Mouse (Mus musculus) heart, adult 18-20 months (tissue): ENCODE measurements around the gene Coro2b. TPM values are rescaled to one million over a fixed set of nuclear protein-coding genes. Genes with fewer than 3 reads are reported as not detected.

Source experiments
- DNase-seq, 2 experiments: peaks; one replicate each; pipeline ENCODE4 v3.0.0; 2021 to 2022; ENCODE audit warnings: mixed read lengths in 1 of 2
- long read RNA-seq, 2 experiments: library from polyadenylated mRNA; stranded (forward); transcript quantifications; one replicate each; pipeline ENCODE4 v2.0.0; 2021
- total RNA-seq, 2 experiments: library from RNA; stranded (reverse); gene quantifications; 2 replicates each; pipeline ENCODE4 v1.2.3; 2021

Gene Coro2b
- total RNA-seq = 10 to 100 TPM; 13.3 to 13.8 TPM
- long read RNA-seq, experiment 1, partial matches to known transcripts = 0 of 1 reads
- long read RNA-seq, experiment 1, other reads (novel, unspliced or antisense) = 1 of 1 reads
- long read RNA-seq, experiment 2, partial matches to known transcripts = 0 of 2 reads
- long read RNA-seq, experiment 2, other reads (novel, unspliced or antisense) = 2 of 2 reads

DNA sequence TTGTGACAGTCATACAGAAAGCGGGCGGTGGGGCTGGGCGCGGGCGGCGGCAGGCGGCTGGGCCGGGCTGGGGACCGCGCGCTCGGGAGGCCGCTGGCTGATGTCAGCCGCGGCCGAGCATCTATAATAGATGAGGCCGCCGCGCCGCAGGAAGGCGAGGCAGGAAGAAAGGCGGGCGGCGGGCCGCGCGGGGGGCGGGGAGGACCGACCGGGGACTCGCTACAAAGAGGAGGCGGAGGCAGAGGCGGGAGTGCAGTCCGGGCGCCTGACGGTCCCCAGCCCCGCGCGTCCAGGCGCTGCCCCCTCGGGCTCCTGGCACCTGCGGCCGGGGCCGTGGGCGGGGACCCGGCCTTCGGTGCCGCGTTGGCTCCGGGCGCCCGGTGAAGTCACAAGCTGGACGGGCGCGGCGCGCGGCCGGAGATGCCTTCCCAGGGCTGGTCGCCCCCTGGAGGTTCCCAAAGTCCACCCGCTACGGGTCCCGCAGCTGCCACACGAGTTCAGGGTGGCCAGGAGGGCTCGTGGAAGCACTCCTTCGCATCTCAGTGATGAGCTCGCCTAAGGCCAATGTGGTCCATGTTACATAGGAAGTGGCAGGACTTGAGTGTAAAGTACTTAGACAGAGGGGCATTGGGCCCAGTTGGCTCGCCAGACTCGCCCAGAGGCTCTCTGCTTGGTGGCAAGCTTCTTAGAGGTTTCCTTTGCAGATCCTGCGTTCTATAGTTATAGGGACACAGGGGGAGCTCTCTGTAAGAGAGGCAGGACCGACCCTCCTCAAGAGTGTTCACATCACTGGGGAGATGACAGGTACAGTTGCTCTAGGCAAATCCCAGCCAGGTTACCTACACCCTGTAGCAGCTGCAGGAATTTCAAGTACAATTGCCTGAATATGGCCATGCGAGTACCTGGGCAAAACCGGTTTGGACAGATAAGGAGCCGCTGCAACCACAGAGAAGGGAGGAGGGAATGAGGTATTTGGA lies at the start of gene Coro2b:
Gene Coro2b (minus strand): TSS at position 390 of the 977 bp plus-strand sequence.
- peak; percentile 81 to 89 for DNase-seq

- DNase-seq = no peak
Observed at GRCm38 (mm10) chr9:62577558-62577957, 40.7 kb upstream of the Coro2b start.

GRCm38 (mm10) chr9:62569121-62569520 lies 32.3 kb upstream of the Coro2b start:
- DNase-seq = peak; percentile 77 to 86

- no peak for DNase-seq
Observed at GRCm38 (mm10) chr9:62567818-62568217, 31.0 kb upstream of the Coro2b start.

GRCm38 (mm10) chr9:62562236-62562635 lies 25.4 kb upstream of the Coro2b start:
- no peak for DNase-seq

DNA sequence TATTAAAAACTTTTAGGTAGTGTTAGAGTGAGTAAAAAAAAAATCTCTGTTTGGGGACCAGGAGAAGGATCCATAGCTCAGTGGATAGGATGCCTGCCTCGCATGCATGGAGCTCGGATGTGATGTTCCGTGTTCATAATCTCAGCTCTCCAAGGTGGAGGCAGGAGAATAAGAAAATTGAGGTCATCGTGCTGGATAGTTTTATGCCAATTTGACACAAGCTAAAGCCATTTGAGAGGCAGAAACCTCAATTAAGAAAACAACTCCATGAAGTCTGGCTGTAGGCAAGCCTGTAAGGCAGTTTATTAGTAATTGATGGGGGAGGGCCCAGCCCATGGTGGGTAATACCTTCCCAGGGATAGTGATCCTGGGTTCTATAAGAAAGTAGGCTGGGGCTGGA lies 23.6 kb upstream of the Coro2b start:
- no peak for DNase-seq

- DNase-seq = peak; percentile 88 to 92
Observed at GRCm38 (mm10) chr9:62560006-62560405, 23.2 kb upstream of the Coro2b start.

DNA sequence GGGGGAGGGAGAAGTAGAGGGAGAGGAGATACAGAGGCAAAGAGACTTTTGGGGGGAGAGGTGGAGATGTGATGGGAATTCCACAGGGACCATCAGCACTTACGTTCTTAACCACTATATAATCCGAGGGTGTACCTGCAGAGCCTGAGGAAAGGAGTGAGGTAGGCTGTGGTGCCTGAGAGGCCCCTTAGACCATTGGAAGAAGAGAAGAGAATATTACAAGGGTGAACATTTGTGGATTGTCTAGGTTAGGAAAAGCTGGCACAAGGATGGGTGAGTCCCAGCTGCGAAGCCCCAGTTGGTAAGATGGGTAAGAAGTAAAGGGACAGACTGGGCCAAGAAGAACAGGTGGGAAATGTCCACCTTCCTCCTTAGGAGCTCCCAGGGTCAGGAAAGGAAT lies 22.6 kb upstream of the Coro2b start:
- no peak for DNase-seq

GRCm38 (mm10) chr9:62558058-62558457 lies 21.2 kb upstream of the Coro2b start:
- no peak for DNase-seq

GRCm38 (mm10) chr9:62556748-62557147 lies 19.9 kb upstream of the Coro2b start:
- DNase-seq = no peak

DNA sequence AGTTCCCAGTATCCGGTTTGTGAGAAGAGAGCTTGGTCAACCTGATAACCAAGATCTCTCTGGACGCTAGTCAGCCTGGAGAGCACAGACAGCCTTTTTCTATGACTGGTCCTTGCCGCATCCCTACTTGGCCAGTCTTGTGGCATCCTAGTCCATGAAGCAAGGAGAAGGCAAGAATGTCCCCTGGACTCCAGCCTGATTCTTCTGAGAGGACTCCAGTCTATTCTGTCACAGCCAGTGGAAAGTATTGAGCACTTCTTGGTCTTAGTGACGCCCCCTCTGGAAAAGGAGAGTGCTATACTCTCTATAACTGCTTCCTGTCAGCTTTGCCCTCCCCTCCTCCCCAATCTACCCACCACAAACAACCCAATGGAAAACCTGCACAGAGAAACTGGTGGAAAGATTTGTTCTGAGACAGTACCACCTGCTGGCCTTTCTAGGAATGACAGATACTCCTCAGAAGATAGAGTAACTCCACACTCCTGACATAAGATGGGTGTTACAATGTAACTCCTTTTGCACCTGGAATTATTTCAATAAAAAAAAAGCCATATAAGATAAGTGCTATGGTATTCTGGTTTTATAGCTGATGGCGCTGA lies 18.5 kb upstream of the Coro2b start:
- peak in 1 of 2 experiments; percentile 70 for DNase-seq

GRCm38 (mm10) chr9:62554606-62555005 lies 17.8 kb upstream of the Coro2b start:
- no peak for DNase-seq

- DNase-seq = peak; percentile 63 to 90
Observed at GRCm38 (mm10) chr9:62553366-62553940, 16.6 kb upstream of the Coro2b start.

DNA sequence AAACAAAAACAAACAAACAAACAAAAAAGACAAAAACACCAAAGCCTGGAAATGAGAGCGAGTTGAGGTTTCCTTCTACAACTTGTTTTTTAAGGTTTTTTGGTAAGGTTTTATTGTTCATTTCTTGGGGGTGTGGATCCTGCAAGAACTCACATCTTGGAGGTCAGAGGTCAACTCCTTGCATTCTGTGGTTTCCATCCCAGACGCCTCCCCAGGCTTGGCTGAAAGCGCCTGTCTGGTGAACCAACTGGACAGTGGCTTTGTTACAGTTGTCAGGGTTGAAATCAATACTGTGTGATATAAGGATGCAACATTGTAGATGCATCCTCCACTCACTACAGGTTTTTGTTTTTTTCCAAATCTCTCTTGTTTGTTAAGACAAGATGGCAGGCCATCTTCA lies 14.7 kb upstream of the Coro2b start:
- DNase-seq = no peak

DNA sequence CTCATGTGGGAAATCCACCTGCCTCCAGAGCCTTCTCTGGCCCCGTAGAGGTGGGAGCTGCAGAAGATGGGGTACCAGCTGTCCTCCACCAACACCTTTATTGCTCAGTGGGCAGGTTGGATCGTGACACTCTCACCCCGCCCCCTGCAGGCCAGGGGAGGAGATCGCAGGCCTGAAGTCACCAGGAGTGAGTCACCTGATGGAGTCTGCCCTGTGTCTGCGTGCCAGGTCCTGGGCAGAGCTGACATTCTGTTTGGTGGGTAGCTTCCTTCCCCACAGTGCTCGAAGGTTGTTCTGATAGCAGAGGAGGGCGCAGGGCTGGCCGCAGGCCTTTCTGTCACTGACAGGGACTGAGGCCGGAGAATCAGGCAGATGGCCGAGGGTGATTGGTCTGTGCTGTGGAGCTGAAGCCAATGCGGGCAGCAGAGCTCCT lies 13.8 kb upstream of the Coro2b start:
- peak; percentile 33 to 73 for DNase-seq

GRCm38 (mm10) chr9:62549809-62550208 lies 13.0 kb upstream of the Coro2b start:
- DNase-seq = peak; percentile 89 to 97

- DNase-seq = no peak
Observed at GRCm38 (mm10) chr9:62547476-62547875, 10.6 kb upstream of the Coro2b start.

- no peak for DNase-seq
Observed at GRCm38 (mm10) chr9:62544856-62545255, 8.0 kb upstream of the Coro2b start.

DNA sequence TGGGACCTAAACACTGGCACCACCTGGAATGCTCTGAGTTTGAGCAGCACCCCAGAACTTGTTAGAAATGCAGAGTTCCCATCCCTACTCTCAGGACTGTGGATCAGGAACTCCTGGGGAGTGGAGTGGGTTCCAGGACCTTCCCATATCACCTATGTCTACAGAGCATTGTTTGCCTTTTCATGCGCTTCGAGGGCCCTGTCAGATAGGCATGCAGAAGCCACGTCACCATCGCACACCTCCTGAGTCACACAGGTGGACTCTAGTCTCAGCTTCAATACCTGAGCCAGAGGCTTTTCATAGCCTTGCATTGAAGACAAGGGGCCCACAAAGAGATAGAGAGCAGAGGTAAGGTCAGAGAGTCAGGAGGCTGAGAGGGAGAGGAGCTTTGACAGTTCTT lies 7.0 kb upstream of the Coro2b start:
- no peak for DNase-seq

GRCm38 (mm10) chr9:62541606-62542005 lies 4.8 kb upstream of the Coro2b start:
- DNase-seq = no peak

DNA sequence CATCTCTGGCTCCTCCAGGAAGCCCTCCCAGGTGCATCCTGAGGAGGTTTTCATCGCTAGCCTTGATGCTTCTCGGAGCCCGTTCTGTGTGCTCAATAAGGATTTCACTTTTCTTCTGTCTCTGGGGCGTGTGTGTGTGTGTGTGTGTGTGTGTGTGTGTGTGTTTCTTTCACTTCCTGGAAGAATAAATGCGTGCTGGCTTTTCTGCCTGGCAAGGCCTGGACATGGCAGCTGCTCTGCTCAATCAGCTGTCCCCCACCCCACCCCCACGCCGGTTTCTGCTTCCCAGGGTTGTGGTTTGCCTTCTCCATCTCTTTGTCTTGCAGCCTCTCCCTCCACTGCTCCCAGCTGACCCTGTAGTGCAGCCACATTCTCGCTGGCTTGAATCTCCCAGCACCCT lies 4.3 kb upstream of the Coro2b start:
- DNase-seq = peak in 1 of 2 experiments; percentile 39

- DNase-seq = peak; percentile 37 to 49
Observed at GRCm38 (mm10) chr9:62540736-62541135, 3.9 kb upstream of the Coro2b start.

DNA sequence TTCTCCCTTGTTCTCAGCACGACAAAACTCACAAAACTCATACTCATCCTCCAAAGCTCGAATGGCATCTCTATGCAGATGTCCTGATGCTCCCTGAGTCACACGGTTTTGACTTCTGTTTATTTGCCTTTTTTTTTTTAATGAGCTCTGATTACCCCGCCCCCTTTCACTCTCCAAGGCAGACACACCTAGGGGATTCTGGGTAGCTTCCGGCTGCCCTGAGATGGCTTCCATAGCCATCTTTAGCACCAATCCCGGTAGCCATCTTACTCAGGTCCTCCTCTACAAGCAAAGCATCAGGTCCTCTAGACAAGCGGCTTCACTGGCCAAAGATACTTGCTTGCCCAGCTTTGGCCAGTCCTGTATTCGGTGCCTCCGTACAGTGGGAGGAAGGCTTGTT lies 3.3 kb upstream of the Coro2b start:
- no peak for DNase-seq
